Mouse (Mus musculus) olfactory bulb, adult 2 months (tissue): Measurements from ENCODE around the gene Grpel1. TPM values are rescaled to one million over a fixed set of nuclear protein-coding genes. Genes with fewer than 3 reads are reported as not detected.

ENCODE experiments used
- H3K27ac ChIP-seq: fragments of 200-500 bp; 2 replicates; pipeline ENCODE4 v1.5.1; 2012; ENCODE audit warnings: low read depth, low read length; ENCODE audit not compliant: insufficient read depth
- H3K4me1 ChIP-seq: fragments of 200-500 bp; 2 replicates; pipeline ENCODE4 v1.6.1; 2012; ENCODE audit warnings: low read length; ENCODE audit not compliant: control insufficient read depth, insufficient read depth
- H3K4me3 ChIP-seq: fragments of 200-500 bp; 2 replicates; pipeline ENCODE4 v1.5.1; 2012; ENCODE audit warnings: mild to moderate bottlenecking, low read depth, low read length, moderate library complexity; ENCODE audit not compliant: insufficient read depth
- CTCF ChIP-seq: fragments of 200-500 bp; IDR thresholded peaks from 2 replicates; pipeline ENCODE4 v1.5.1; 2012; ENCODE audit warnings: low read depth, mild to moderate bottlenecking, low read length, moderate library complexity; ENCODE audit not compliant: insufficient read depth
- POLR2A ChIP-seq: fragments of 200-500 bp; IDR thresholded peaks from 2 replicates; pipeline ENCODE4 v1.6.1; 2012; ENCODE audit warnings: mild to moderate bottlenecking, low read depth, low read length, moderate library complexity; ENCODE audit not compliant: insufficient read depth
- WGBS: fragments of 180-500 bp; shearing (Covaris S2); methylation state at CpG from one replicate; pipeline ENCODE4 v1.1.7; 2018; 5-methylcytosine and 5-hydroxymethylcytosine counted together
- polyA plus RNA-seq: library from polyadenylated mRNA; stranded (reverse); fragments of >200 nt; gene quantifications from 2 replicates; pipeline ENCODE4 v1.2.4, GENCODE M21; 2012; ENCODE audit warnings: low replicate concordance; ENCODE audit not compliant: missing spikeins, insufficient read depth, insufficient read length

Grpel1 gene
- polyA plus RNA-seq, 1 experiment = not detected

- no peak for TF ChIP-seq POLR2A
- no peak for TF ChIP-seq CTCF
- no peaks in the 10 kb centered on the region for H3K4me1 ChIP-seq
- no peak overlapping the region for H3K4me3 ChIP-seq
- no peak overlapping the region for H3K27ac ChIP-seq
- 89% methylated on average over 4 of the region's 4 CpGs for WGBS
These were observed 27.9 kb upstream of the Grpel1 start for GRCm38 (mm10) chr5:36436858-36437257.

- H3K4me1 ChIP-seq = peaks cover 9% of the 10 kb centered on the region
- 56% methylated on average over 3 of the region's 3 CpGs for WGBS
- TF ChIP-seq POLR2A (no peak), CTCF (no peak)
These were observed 24.1 kb upstream of the Grpel1 start for GRCm38 (mm10) chr5:36440741-36441140.

GRCm38 (mm10) chr5:36444611-36445010 lies 20.2 kb upstream of the Grpel1 start:
- 78% methylated on average over 4 of the region's 4 CpGs for WGBS
- H3K27ac ChIP-seq = no peak overlapping the region
- peaks cover 9% of the 10 kb centered on the region for H3K4me1 ChIP-seq
- no peak for TF ChIP-seq POLR2A
- TF ChIP-seq CTCF = no peak
- no peak overlapping the region for H3K4me3 ChIP-seq

More at GRCm38 (mm10) chr5:36440741-36441140, 24.1 kb upstream of the Grpel1 start:
- Histone ChIP-seq H3K27ac (no peak overlapping the region), H3K4me3 (no peak overlapping the region)

- WGBS = 36% methylated on average over 8 of the region's 8 CpGs
- TF ChIP-seq CTCF (no peak), POLR2A (no peak)
These were observed 19.8 kb upstream of the Grpel1 start for GRCm38 (mm10) chr5:36445028-36445427.

GRCm38 (mm10) chr5:36446166-36446890 lies 18.5 kb upstream of the Grpel1 start:
- Histone ChIP-seq H3K27ac (no peak overlapping the region), H3K4me3 (no peak overlapping the region), H3K4me1 (peaks cover 9% of the 10 kb centered on the region)
- no peak for TF ChIP-seq POLR2A
- 77% methylated on average over 9 of the region's 9 CpGs for WGBS

More at GRCm38 (mm10) chr5:36445028-36445427, 19.8 kb upstream of the Grpel1 start:
- Histone ChIP-seq H3K27ac (no peak overlapping the region), H3K4me1 (peaks cover 9% of the 10 kb centered on the region), H3K4me3 (no peak overlapping the region)

- TF ChIP-seq POLR2A = no peak
- TF ChIP-seq CTCF = no peak
- H3K27ac ChIP-seq = no peak overlapping the region
- no peak overlapping the region for H3K4me3 ChIP-seq
- peaks cover 9% of the 10 kb centered on the region for H3K4me1 ChIP-seq
- 93% methylated on average over 12 of the region's 12 CpGs for WGBS
These were observed 16.9 kb upstream of the Grpel1 start for GRCm38 (mm10) chr5:36447872-36448271.

GRCm38 (mm10) chr5:36449710-36450358 lies 15.0 kb upstream of the Grpel1 start:
- TF ChIP-seq CTCF (no peak), POLR2A (no peak)
- peaks cover 9% of the 10 kb centered on the region for H3K4me1 ChIP-seq
- 88% methylated on average over 6 of the region's 6 CpGs for WGBS
- H3K4me3 ChIP-seq = no peak overlapping the region
- H3K27ac ChIP-seq = no peak overlapping the region

GRCm38 (mm10) chr5:36451119-36451518 lies 13.7 kb upstream of the Grpel1 start:
- Histone ChIP-seq H3K4me1 (no peaks in the 10 kb centered on the region), H3K4me3 (no peak overlapping the region), H3K27ac (no peak overlapping the region)
- 29% methylated on average over 9 of the region's 10 CpGs for WGBS
- TF ChIP-seq POLR2A (no peak), CTCF (no peak)

GRCm38 (mm10) chr5:36451872-36452389 lies 12.9 kb upstream of the Grpel1 start:
- H3K4me1 ChIP-seq = no peaks in the 10 kb centered on the region
- no peak for TF ChIP-seq POLR2A
- no peak overlapping the region for H3K4me3 ChIP-seq
- H3K27ac ChIP-seq = no peak overlapping the region
- WGBS = 60% methylated on average over 10 of the region's 10 CpGs
